Mouse (Mus musculus) liver, adult 2 months (tissue): ENCODE measurements at regions not wholly inside any gene's neighbourhood (a gene's known extent, or its start where the extent isn't known, plus 50 kb on each side); places are given as distances from the start of the nearest gene placed in this dataset.

Source experiments
- CTCF ChIP-seq: fragments of 200-500 bp; IDR thresholded peaks from 2 replicates; pipeline ENCODE4 v1.5.1; 2011; ENCODE audit warnings: low read depth, low read length, control low read depth
- POLR2A ChIP-seq: fragments of 200-500 bp; IDR thresholded peaks from 2 replicates; pipeline ENCODE4 v1.6.1; 2011; ENCODE audit warnings: low read length, control low read depth; ENCODE audit not compliant: insufficient read depth; ENCODE audit errors: extremely low read depth

DNA sequence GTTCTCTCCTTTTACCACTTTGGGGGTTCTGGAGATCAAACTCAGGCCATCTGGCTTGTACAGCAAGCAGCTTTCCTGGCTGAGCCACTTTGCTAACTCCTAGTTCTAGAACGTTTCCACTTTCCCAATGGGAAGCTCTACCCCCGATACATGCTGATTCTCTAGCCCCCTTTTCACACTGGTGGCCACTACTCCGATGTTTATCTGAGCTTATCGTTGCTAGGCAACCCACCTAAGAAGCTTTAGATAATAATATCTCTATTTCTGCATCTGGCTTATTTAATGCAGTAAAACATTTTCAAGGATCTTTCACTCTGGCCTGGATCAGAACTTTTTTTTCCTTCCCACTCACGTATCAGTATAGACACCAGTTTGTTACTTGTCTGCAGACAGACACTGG lies 129.4 kb upstream of the Eif4g2 start:
- TF ChIP-seq CTCF (no peak), POLR2A (no peak)
